Mouse (Mus musculus) cerebral cortex, adult 2 months (tissue): ENCODE measurements around the gene Slc2a4.

ENCODE experiments used
- WGBS: fragments of 180-500 bp; shearing (Covaris S2); methylation state at CpG from one replicate; pipeline ENCODE4 v1.1.7; 2018; 5-methylcytosine and 5-hydroxymethylcytosine counted together

Gene Slc2a4

GRCm38 (mm10) chr11:69901406-69901846 lies 46.6 kb downstream of the Slc2a4 start:
- under 1% methylated on average over 42 of the region's 42 CpGs for WGBS

DNA sequence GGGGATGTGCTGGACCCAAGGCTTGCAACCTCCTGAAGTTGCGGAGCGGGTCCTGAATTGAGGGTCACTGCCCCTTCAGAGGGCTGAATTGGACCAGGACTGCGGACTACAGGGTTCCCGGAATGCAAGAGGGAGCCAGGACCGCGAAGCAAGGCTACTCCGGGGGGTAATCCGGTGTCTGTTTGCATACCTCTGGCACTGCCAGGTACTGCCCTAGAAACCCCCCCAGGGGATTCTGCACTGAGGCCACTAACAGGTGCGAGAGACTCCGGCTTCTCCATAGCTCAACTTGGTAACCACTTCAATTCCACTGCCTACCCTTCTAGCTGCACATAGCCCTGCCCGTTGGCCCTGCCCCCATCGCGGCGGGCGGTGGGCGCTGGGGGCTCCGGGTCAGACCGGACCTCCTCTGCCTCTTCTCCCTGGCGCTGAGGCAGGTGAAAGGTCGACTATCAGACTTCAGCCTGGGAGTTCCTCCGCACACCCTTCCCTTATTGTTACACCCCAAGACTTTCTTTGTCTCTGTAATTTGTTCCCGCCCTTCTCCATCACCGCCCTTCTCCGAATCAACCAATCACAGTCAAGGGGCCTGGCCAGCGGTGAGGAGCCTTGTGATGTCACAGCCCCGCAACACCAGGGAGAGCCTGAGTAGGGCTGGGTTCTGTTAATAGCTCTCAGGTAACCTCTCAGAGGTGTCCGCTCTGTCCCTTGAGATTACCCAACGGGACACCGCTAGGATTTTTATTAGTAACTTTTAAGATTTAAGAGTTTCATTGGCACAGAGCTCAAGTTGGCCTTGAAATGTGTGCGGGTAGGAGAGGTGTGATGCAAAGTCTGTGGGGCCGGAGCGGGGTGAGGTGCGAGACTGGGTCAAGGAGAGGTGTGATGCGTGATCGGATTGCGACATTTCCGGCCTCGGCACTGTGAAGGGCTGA lies 47.2 kb downstream of the Slc2a4 start, which contains the start of the genes 2810408A11Rik and Neurl4:
2810408A11Rik (minus strand) TSS at position 517 of the 935 bp plus-strand sequence.
Neurl4 (plus strand) TSS at position 602 of the 935 bp plus-strand sequence.
- WGBS = 1% methylated on average over 38 of the region's 38 CpGs

- 29% methylated on average over 4 of the region's 4 CpGs for WGBS
These were observed 48.1 kb downstream of the Slc2a4 start for GRCm38 (mm10) chr11:69899870-69900269.

DNA sequence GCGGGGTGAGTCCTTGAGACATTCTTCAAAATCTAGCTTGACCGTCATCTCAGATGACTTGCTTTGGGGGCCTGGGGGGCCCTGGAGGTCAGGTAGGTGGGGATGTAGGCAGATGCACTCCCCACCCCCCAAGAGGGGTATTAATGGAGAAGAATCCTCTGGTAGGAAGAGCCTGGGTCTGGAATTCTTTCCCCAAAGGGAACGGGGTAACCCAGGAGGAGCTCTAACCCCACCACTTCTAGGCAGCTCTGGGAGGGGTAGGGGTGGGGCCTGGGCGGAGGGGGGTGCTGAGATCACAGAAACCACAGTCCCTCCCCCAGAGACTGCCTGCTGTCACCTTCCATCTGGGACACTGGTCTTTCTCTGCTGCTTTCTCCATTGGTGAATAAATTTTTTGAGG lies 52.7 kb downstream of the Slc2a4 start, which contains the start of gene Acap1:
Acap1 (minus strand) TSS at position 249 of the 400 bp plus-strand sequence.
- WGBS = 70% methylated on average over 4 of the region's 4 CpGs

DNA sequence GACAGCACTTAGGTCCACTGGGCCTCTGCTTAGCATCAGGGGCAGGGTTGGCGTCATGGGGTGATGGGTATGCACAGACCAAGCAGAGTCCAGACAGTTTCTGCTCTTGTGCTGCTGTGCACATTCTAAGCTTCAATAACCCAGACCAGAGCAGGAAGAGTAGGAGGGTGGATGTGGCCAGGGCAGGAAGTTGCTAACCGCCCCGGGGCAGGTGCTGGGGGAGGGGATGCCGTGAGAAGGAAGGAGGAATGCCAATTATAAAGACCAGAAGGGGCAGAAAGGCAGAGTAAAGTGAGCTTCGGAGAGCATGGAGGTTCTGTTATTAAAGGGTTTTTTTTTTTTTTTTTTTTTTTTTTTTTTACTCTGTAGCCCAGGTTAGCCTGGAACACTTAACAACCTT lies 53.3 kb downstream of the Slc2a4 start:
- WGBS = 75% methylated on average over 5 of the region's 5 CpGs
